Mouse (Mus musculus) MEL (cell line): ENCODE results near the gene Nme4. TPM values are rescaled to one million over a fixed set of nuclear protein-coding genes. Genes with fewer than 3 reads are reported as not detected.

Source experiments
- DNase-seq: peaks from one replicate; pipeline ENCODE4 v3.0.0; 2011; ENCODE audit warnings: low read depth, low spot score
- H3K27ac ChIP-seq: 2 replicates; pipeline ENCODE4 v1.5.1; 2012; ENCODE audit warnings: low read depth, mild to moderate bottlenecking, control low read depth, low read length, moderate library complexity; ENCODE audit not compliant: control insufficient read depth
- H3K27me3 ChIP-seq, 2 experiments: fragments of 150-350 bp in 1 of 2; sonication (generic) in 1 of 2; 2 replicates each; pipeline ENCODE4 v1.6.1; 2012; ENCODE audit warnings: low read length in 2 of 2, mild to moderate bottlenecking in 2 of 2, improper control_type of control experiment in 1 of 2, moderate library complexity in 1 of 2; ENCODE audit not compliant: insufficient read depth in 2 of 2, control insufficient read depth in 1 of 2
- H3K36me3 ChIP-seq, 2 experiments: 2 replicates each; pipeline ENCODE4 v1.6.1; 2012 to 2014; ENCODE audit warnings: low read length in 2 of 2, improper control_type of control experiment in 1 of 2, inconsistent platforms in 1 of 2, mild to moderate bottlenecking in 1 of 2; ENCODE audit not compliant: insufficient read depth in 2 of 2, control insufficient read depth in 1 of 2
- H3K4me1 ChIP-seq, 2 experiments: fragments of 150-350 bp in 1 of 2; sonication (generic) in 1 of 2; 2 replicates each; pipeline ENCODE4 v1.6.1; 2012; ENCODE audit warnings: low read length in 2 of 2, improper control_type of control experiment in 1 of 2, mild to moderate bottlenecking in 1 of 2; ENCODE audit not compliant: insufficient read depth in 2 of 2, control insufficient read depth in 1 of 2
- H3K4me3 ChIP-seq, 2 experiments: fragments of 150-350 bp in 1 of 2; sonication (generic) in 1 of 2; 2 replicates each; pipeline ENCODE4 v1.5.1; 2012; ENCODE audit warnings: low read depth in 2 of 2, low read length in 2 of 2, mild to moderate bottlenecking in 2 of 2, moderate library complexity in 2 of 2, control low read depth in 1 of 2, improper control_type of control experiment in 1 of 2; ENCODE audit not compliant: control insufficient read depth in 1 of 2, insufficient read depth in 1 of 2
- H3K79me2 ChIP-seq: 2 replicates; pipeline ENCODE4 v1.6.1; 2012; ENCODE audit warnings: mild to moderate bottlenecking, low read length, moderate library complexity; ENCODE audit not compliant: control insufficient read depth, poor library complexity, insufficient read depth
- H3K9ac ChIP-seq: 2 replicates; pipeline ENCODE4 v1.6.1; 2012; ENCODE audit warnings: low read depth, mild to moderate bottlenecking, control low read depth, low read length, moderate library complexity; ENCODE audit not compliant: control insufficient read depth, poor library complexity, severe bottlenecking
- H3K9me3 ChIP-seq: fragments of 150-350 bp; sonication (generic); replicated peaks from 2 replicates; pipeline ENCODE4 v1.6.1; 2012; ENCODE audit warnings: mild to moderate bottlenecking, low read length, improper control_type of control experiment, moderate library complexity; ENCODE audit not compliant: insufficient read depth
- CHD1 ChIP-seq: IDR thresholded peaks from 2 replicates; pipeline ENCODE4 v1.6.1; 2012; ENCODE audit warnings: low read depth, mild to moderate bottlenecking, inconsistent platforms, low read length, improper control_type of control experiment
- CHD2 ChIP-seq: IDR thresholded peaks from 2 replicates; pipeline ENCODE4 v1.6.1; 2011; ENCODE audit warnings: low read length, improper control_type of control experiment
- CTCF ChIP-seq, 3 experiments: IDR thresholded peaks in 2 of 3; conservative IDR thresholded peaks in 1 of 3; 2 replicates each; pipeline ENCODE4 v1.5.1; 2011 to 2012; ENCODE audit warnings: low read length in 3 of 3, low read depth in 2 of 3, mild to moderate bottlenecking in 2 of 3, improper control_type of control experiment in 1 of 3, inconsistent platforms in 1 of 3, mixed read lengths in 1 of 3, moderate library complexity in 1 of 3; ENCODE audit not compliant: control insufficient read depth in 1 of 3, insufficient read depth in 1 of 3, poor library complexity in 1 of 3, severe bottlenecking in 1 of 3
- E2F4 ChIP-seq: IDR thresholded peaks from 2 replicates; pipeline ENCODE4 v1.6.1; 2011; ENCODE audit warnings: low read depth, low read length, improper control_type of control experiment, borderline replicate concordance
- EP300 ChIP-seq, 2 experiments: IDR thresholded peaks; 2 replicates each; pipeline ENCODE4 v1.6.1; 2011; ENCODE audit warnings: improper control_type of control experiment in 2 of 2, low read length in 2 of 2, low read depth in 1 of 2, mild to moderate bottlenecking in 1 of 2
- ETS1 ChIP-seq: IDR thresholded peaks from 2 replicates; pipeline ENCODE4 v1.6.1; 2012; ENCODE audit warnings: low read depth, mild to moderate bottlenecking, inconsistent platforms, low read length, improper control_type of control experiment, moderate library complexity
- GABPA ChIP-seq: IDR thresholded peaks from 2 replicates; pipeline ENCODE4 v1.6.1; 2012; ENCODE audit warnings: low read depth, mild to moderate bottlenecking, inconsistent platforms, low read length, improper control_type of control experiment, moderate library complexity
- GATA1 ChIP-seq: IDR thresholded peaks from 2 replicates; pipeline ENCODE4 v1.6.1; 2011; ENCODE audit warnings: low read depth, low read length, improper control_type of control experiment
- HCFC1 ChIP-seq: IDR thresholded peaks from 2 replicates; pipeline ENCODE4 v1.6.1; 2012; ENCODE audit warnings: low read depth, mild to moderate bottlenecking, inconsistent platforms, low read length, improper control_type of control experiment, moderate library complexity
- JUND ChIP-seq: IDR thresholded peaks from 2 replicates; pipeline ENCODE4 v1.6.1; 2011; ENCODE audit warnings: low read depth, mild to moderate bottlenecking, improper control_type of control experiment, low read length
- KAT2A ChIP-seq: conservative IDR thresholded peaks from 2 replicates; pipeline ENCODE4 v1.6.1; 2012; ENCODE audit warnings: low read depth, low read length, improper control_type of control experiment, inconsistent platforms
- MAFK ChIP-seq: IDR thresholded peaks from 2 replicates; pipeline ENCODE4 v1.6.1; 2011; ENCODE audit warnings: low read depth, mild to moderate bottlenecking, low read length, improper control_type of control experiment, borderline replicate concordance
- MAX ChIP-seq: IDR thresholded peaks from 2 replicates; pipeline ENCODE4 v1.6.1; 2011; ENCODE audit warnings: low read length, improper control_type of control experiment
- MEF2A ChIP-seq: IDR thresholded peaks from 2 replicates; pipeline ENCODE4 v1.6.1; 2014; ENCODE audit warnings: low read depth, mild to moderate bottlenecking, inconsistent platforms, low read length, improper control_type of control experiment; ENCODE audit not compliant: poor library complexity, insufficient replicate concordance, severe bottlenecking; ENCODE audit errors: extremely low read depth
- NRF1 ChIP-seq: IDR thresholded peaks from 2 replicates; pipeline ENCODE4 v1.6.1; 2014; ENCODE audit warnings: low read depth, mild to moderate bottlenecking, inconsistent platforms, low read length, improper control_type of control experiment, moderate library complexity; ENCODE audit not compliant: poor library complexity, insufficient read depth, severe bottlenecking
- POLR2A ChIP-seq, 2 experiments: IDR thresholded peaks; 2 replicates each; pipeline ENCODE4 v1.6.1; 2011 to 2012; ENCODE audit warnings: low read length in 2 of 2, mild to moderate bottlenecking in 2 of 2, control low read depth in 1 of 2, improper control_type of control experiment in 1 of 2, low read depth in 1 of 2, moderate library complexity in 1 of 2; ENCODE audit not compliant: control insufficient read depth in 1 of 2, insufficient read depth in 1 of 2, poor library complexity in 1 of 2
- POLR2AphosphoS2 ChIP-seq: IDR thresholded peaks from 2 replicates; pipeline ENCODE4 v1.6.1; 2011; ENCODE audit warnings: low read length, improper control_type of control experiment
- POLR2AphosphoS5 ChIP-seq: IDR thresholded peaks from 2 replicates; pipeline ENCODE4 v1.6.1; 2012; ENCODE audit warnings: low read depth, borderline replicate concordance, mild to moderate bottlenecking, inconsistent platforms, low read length, moderate library complexity, mixed read lengths
- RAD21 ChIP-seq: IDR thresholded peaks from 2 replicates; pipeline ENCODE4 v1.6.1; 2011; ENCODE audit warnings: mild to moderate bottlenecking, low read depth, low read length, improper control_type of control experiment
- RCOR1 ChIP-seq: IDR thresholded peaks from 2 replicates; pipeline ENCODE4 v1.6.1; 2012; ENCODE audit warnings: low read depth, mild to moderate bottlenecking, inconsistent platforms, low read length, improper control_type of control experiment
- TAL1 ChIP-seq: IDR thresholded peaks from 2 replicates; pipeline ENCODE4 v1.6.1; 2012; ENCODE audit warnings: mild to moderate bottlenecking, inconsistent platforms, low read length, moderate library complexity, mixed read lengths
- TBP ChIP-seq: IDR thresholded peaks from 2 replicates; pipeline ENCODE4 v1.8.0; 2011; ENCODE audit warnings: low read depth, low read length, improper control_type of control experiment
- UBTF ChIP-seq: IDR thresholded peaks from 2 replicates; pipeline ENCODE4 v1.6.1; 2012; ENCODE audit warnings: low read depth, mild to moderate bottlenecking, inconsistent platforms, low read length, improper control_type of control experiment, moderate library complexity, borderline replicate concordance; ENCODE audit not compliant: insufficient read depth
- ZC3H11A ChIP-seq: IDR thresholded peaks from 2 replicates; pipeline ENCODE4 v1.6.1; 2012; ENCODE audit warnings: low read depth, mild to moderate bottlenecking, inconsistent platforms, low read length, improper control_type of control experiment
- ZNF384 ChIP-seq: IDR thresholded peaks from 2 replicates; pipeline ENCODE4 v1.6.1; 2012; ENCODE audit warnings: low read depth, mild to moderate bottlenecking, inconsistent platforms, low read length, improper control_type of control experiment
- polyA plus RNA-seq, 2 experiments: library from polyadenylated mRNA; stranded (reverse) in 1 of 2; unstranded in 1 of 2; fragments of >175 nt in 1 of 2; fragments of >200 nt in 1 of 2; gene quantifications; 2 replicates each; pipeline versions ENCODE4 v1.2.1 to v1.2.4; 2012; ENCODE audit warnings: low replicate concordance in 2 of 2, low read depth in 1 of 2; ENCODE audit not compliant: insufficient read length in 2 of 2, insufficient read depth in 1 of 2, missing spikeins in 1 of 2
- total RNA-seq: library from RNA; depleted of rRNA; stranded (reverse); fragments of 300-350 nt; gene quantifications from 2 replicates; pipeline ENCODE4 v1.2.3, GENCODE M21; 2012

The Nme4 gene
- total and polyA plus RNA-seq, 3 experiments = 115 to 430 (median 125) TPM

- no peak for TF ChIP-seq CHD1
Measured at GRCm38 (mm10) chr17:26048118-26048517, 47.3 kb downstream of the Nme4 start (continued).

GRCm38 (mm10) chr17:26046253-26046997 lies 49.0 kb downstream of the Nme4 start:
- Histone ChIP-seq H3K9ac (no peak overlapping the region), H3K4me3 (no peak overlapping the region), H3K9me3 (no peaks in the 10 kb centered on the region), H3K36me3 (no peaks in the 10 kb centered on the region), H3K27me3 (no peaks in the 10 kb centered on the region), H3K27ac (no peak overlapping the region), H3K4me1 (no peaks in the 10 kb centered on the region), H3K79me2 (no peaks in the 10 kb centered on the region)
- TF ChIP-seq ZNF384 = no peak
- no peak for TF ChIP-seq ZC3H11A
- no peak for TF ChIP-seq UBTF
- no peak for TF ChIP-seq POLR2A (IDR thresholded peaks at IDR 0.05; ENCODE audit: control insufficient read depth in 1 of 2, insufficient read depth in 1 of 2, low read depth in 1 of 2, low read length in 2 of 2, poor library complexity in 1 of 2)
- TF ChIP-seq HCFC1 = no peak
- no peak for TF ChIP-seq MEF2A
- no peak for TF ChIP-seq RCOR1
- TF ChIP-seq TAL1 = no peak
- TF ChIP-seq POLR2AphosphoS2 = no peak
- TF ChIP-seq JUND = no peak
- TF ChIP-seq E2F4 = no peak
- TF ChIP-seq POLR2AphosphoS5 = no peak
- TF ChIP-seq MAFK = no peak
- DNase-seq = no peak

GRCm38 (mm10) chr17:26045285-26045684 lies 50.1 kb downstream of the Nme4 start:
- DNase-seq = no peak
- Histone ChIP-seq H3K4me1 (no peaks in the 10 kb centered on the region), H3K9ac (no peak overlapping the region), H3K79me2 (no peaks in the 10 kb centered on the region), H3K9me3 (no peaks in the 10 kb centered on the region), H3K4me3 (no peak overlapping the region), H3K36me3 (no peaks in the 10 kb centered on the region), H3K27ac (no peak overlapping the region), H3K27me3 (no peaks in the 10 kb centered on the region)
- TF ChIP-seq RAD21 (no peak), CHD2 (no peak), GABPA (no peak), JUND (no peak), KAT2A (no peak), MAX (no peak), GATA1 (no peak), EP300 (IDR thresholded peaks at IDR 0.05; ENCODE audit: low read depth in 1 of 2, low read length in 2 of 2) (no peak), POLR2AphosphoS2 (no peak), POLR2AphosphoS5 (no peak), UBTF (no peak), TBP (no peak), ETS1 (no peak), CTCF (IDR thresholded peaks at IDR 0.05 in 2 of 3, conservative IDR thresholded peaks at IDR 0.05 in 1 of 3; ENCODE audit: control insufficient read depth in 1 of 3, insufficient read depth in 1 of 3, low read depth in 2 of 3, low read length in 3 of 3, poor library complexity in 1 of 3, severe bottlenecking in 1 of 3) (no peak), MAFK (no peak), RCOR1 (no peak), NRF1 (no peak), MEF2A (no peak)
